In genomic region chr9:121162789-121163188, GRCm38 (mm10) we compare ENCODE assay signal across 8 mouse cellular contexts.
DNase-seq lines count a peak whose midpoint lies in the region; ATAC-seq and TF ChIP-seq lines count a peak whose summit lies in the region.

No protein-coding gene starts in this region.

- WGBS in heart, adult 2 months = 34% methylated on average over 5 of the region's 5 CpGs
- 54% methylated on average over 5 of the region's 5 CpGs for WGBS in forebrain, embryonic 13.5 days

- H3K4me1 ChIP-seq in heart, adult 2 months (ENCODE audit: control insufficient read depth, insufficient read depth, low read length) = no peaks in the 10 kb centered on the region
- no peaks in the 10 kb centered on the region for H3K4me1 ChIP-seq in forebrain, embryonic 13.5 days

- no peak for TF ChIP-seq EP300 in heart, adult 2 months (IDR thresholded peaks at IDR 0.05; ENCODE audit: insufficient read depth, low read depth, low read length)

- H3K27ac ChIP-seq in heart, adult 2 months = no peak overlapping the region
- no peak overlapping the region for H3K27ac ChIP-seq in forebrain, embryonic 13.5 days

- intact Hi-C loops in heart, adult 2 months (cut with DNase I) = no loop called here

- no peaks in the 10 kb centered on the region for H3K79me2 ChIP-seq in heart, adult 2 months (replicated peaks; ENCODE audit: control insufficient read depth, insufficient read depth, low read length)

- H3K27me3 ChIP-seq in heart, adult 2 months (ENCODE audit: control insufficient read depth, insufficient read depth, low read length) = no peaks in the 10 kb centered on the region
- no peaks in the 10 kb centered on the region for H3K27me3 ChIP-seq in forebrain, embryonic 13.5 days

- ATAC-seq in megakaryocyte-erythroid progenitor cell, adult 5-6 weeks (replicated peaks; ENCODE audit: low FRiP score, low TSS enrichment, poor library complexity, severe bottlenecking) = peak; percentile 67; the same call in 1 of the 2 replicates
- no peak for ATAC-seq in forebrain, embryonic 13.5 days
- no peak for ATAC-seq in inflammation-experienced regulatory T-cells, adult 6 months

- no peak for DNase-seq in heart, adult 2 months
- no peak for DNase-seq in heart, adult 9 months (ENCODE audit: low spot score in 2 of 2)
- DNase-seq in right cerebral cortex, adult 18-20 months = peak; percentile 16
- DNase-seq in right cerebral cortex, postnatal 4 days = no peak
- DNase-seq in cerebellum, postnatal 14 days = peak; percentile 47 to 50

- H3K9me3 ChIP-seq in forebrain, embryonic 13.5 days (replicated peaks) = no peaks in the 10 kb centered on the region

- no peak overlapping the region for H3K4me2 ChIP-seq in forebrain, embryonic 13.5 days

- TF ChIP-seq CTCF in heart, adult 2 months (IDR thresholded peaks at IDR 0.05) = peak; percentile 75

- no peak overlapping the region for H3K9ac ChIP-seq in heart, adult 2 months (ENCODE audit: low read depth, low read length)
- H3K9ac ChIP-seq in forebrain, embryonic 13.5 days = no peak overlapping the region

- H3K36me3 ChIP-seq in heart, adult 2 months (ENCODE audit: control insufficient read depth, insufficient read depth, low read length) = no peaks in the 10 kb centered on the region
- H3K36me3 ChIP-seq in forebrain, embryonic 13.5 days (ENCODE audit: poor library complexity, severe bottlenecking) = 0 out of 2 replicates have a peak, but pooled peaks cover 3% of the 10 kb centered on the region

- TF ChIP-seq POLR2A in heart, adult 2 months (IDR thresholded peaks at IDR 0.05; ENCODE audit: insufficient read depth, low read depth, low read length) = no peak

- H3K4me3 ChIP-seq in heart, adult 2 months = no peak overlapping the region
- no peak overlapping the region for H3K4me3 ChIP-seq in forebrain, embryonic 13.5 days

Comparison
In these comparisons a context has a peak if more than half of its experiments do, and no peak if none do; other contexts are left out.
1. DNase-seq: peak in right cerebral cortex, adult 18-20 months (single experiment) and cerebellum, postnatal 14 days (2 of 2); none in heart, adult 2 months (0 of 2), heart, adult 9 months (0 of 2) and right cerebral cortex, postnatal 4 days (single experiment).